Mouse (Mus musculus) limb, embryonic 14.5 days (tissue): ENCODE measurements at regions not wholly inside any gene's neighbourhood (a gene's known extent, or its start where the extent isn't known, plus 50 kb on each side); places are given as distances from the start of the nearest gene placed in this dataset.

ENCODE experiments used
- ATAC-seq: fragments of 200-750 bp; cut with Nextera tagmentation; 2 replicates; pipeline ENCODE4 v1.8.0; 2017; ENCODE audit warnings: low read depth, moderate number of reproducible peaks, moderate TSS enrichment; ENCODE audit not compliant: low FRiP score
- DNase-seq: peaks from one replicate; pipeline ENCODE4 v3.0.0-alpha.2; 2015; ENCODE audit warnings: low spot score
- H3K27ac ChIP-seq: fragments of 300-500 bp; sonication (generic); replicated peaks from 2 replicates; pipeline ENCODE4 v1.5.1; 2014; ENCODE audit warnings: low read depth, mild to moderate bottlenecking, low read length, moderate library complexity, mixed read lengths
- H3K27me3 ChIP-seq: fragments of 300-500 bp; sonication (generic); 2 replicates; pipeline ENCODE4 v1.6.1; 2014; ENCODE audit warnings: low read length, mixed read lengths; ENCODE audit not compliant: control insufficient read depth, insufficient read depth
- H3K36me3 ChIP-seq: fragments of 300-500 bp; sonication (generic); 2 replicates; pipeline ENCODE4 v1.6.1; 2014; ENCODE audit warnings: mild to moderate bottlenecking, low read length, moderate library complexity, mixed read lengths; ENCODE audit not compliant: control insufficient read depth, insufficient read depth
- H3K4me1 ChIP-seq: fragments of 300-500 bp; sonication (generic); 2 replicates; pipeline ENCODE4 v1.6.1; 2014; ENCODE audit warnings: antibody characterized with exemption, low read length, mixed read lengths; ENCODE audit not compliant: control insufficient read depth, insufficient read depth
- H3K4me2 ChIP-seq: fragments of 300-500 bp; sonication (generic); replicated peaks from 2 replicates; pipeline ENCODE4 v1.6.1; 2014; ENCODE audit warnings: low read depth, mild to moderate bottlenecking, low read length, moderate library complexity; ENCODE audit not compliant: severe bottlenecking
- H3K4me3 ChIP-seq: fragments of 300-500 bp; sonication (generic); replicated peaks from 2 replicates; pipeline ENCODE4 v1.5.1; 2014; ENCODE audit warnings: low read length
- H3K9ac ChIP-seq: fragments of 300-500 bp; sonication (generic); 2 replicates; pipeline ENCODE4 v1.6.1; 2014; ENCODE audit warnings: mild to moderate bottlenecking, low read depth, low read length, moderate library complexity; ENCODE audit not compliant: severe bottlenecking
- H3K9me3 ChIP-seq: fragments of 300-500 bp; sonication (generic); 2 replicates; pipeline ENCODE4 v1.6.1; 2016; ENCODE audit warnings: low read length; ENCODE audit not compliant: control insufficient read depth
- POLR2A ChIP-seq: fragments of 200-500 bp; IDR thresholded peaks from 2 replicates; pipeline ENCODE4 v1.8.0; 2012; ENCODE audit warnings: inconsistent platforms, mild to moderate bottlenecking, moderate library complexity, borderline replicate concordance; ENCODE audit not compliant: insufficient read depth, insufficient read length; ENCODE audit errors: extremely low read depth
- WGBS: fragments of 180-500 bp; shearing (Covaris S2); extraction: QIAGEN DNeasy Blood & Tissue Kit; methylation state at CpG from one replicate; pipeline ENCODE4 v1.1.7; 2014; 5-methylcytosine and 5-hydroxymethylcytosine counted together

DNA sequence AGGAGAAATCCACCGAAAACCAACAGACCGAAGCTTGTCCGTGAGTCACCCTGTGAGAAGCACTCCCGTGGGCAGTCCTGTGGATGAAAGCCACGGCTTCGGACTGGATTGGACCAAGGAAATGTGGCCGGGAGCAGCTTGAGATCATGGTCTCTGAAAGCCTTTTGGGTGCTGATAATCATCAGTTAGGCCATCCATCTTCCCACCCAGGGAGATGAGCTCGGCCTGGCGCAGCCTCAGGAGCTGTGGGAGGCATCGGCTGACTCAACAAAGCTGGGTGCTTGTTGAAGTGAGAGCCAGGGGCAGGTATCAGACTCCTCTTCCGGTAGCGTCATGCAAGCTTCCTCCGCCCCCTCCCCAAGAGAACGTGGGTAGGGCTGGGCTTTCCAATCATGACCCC, 582.2 kb upstream of the Gm19410 start:
- Histone ChIP-seq H3K9me3 (no peaks in the 10 kb centered on the region), H3K27ac (no peak overlapping the region), H3K36me3 (no peaks in the 10 kb centered on the region), H3K4me3 (no peak overlapping the region), H3K4me1 (0 out of 2 replicates have a peak, but pooled peaks cover 3% of the 10 kb centered on the region), H3K9ac (no peak overlapping the region), H3K27me3 (no peaks in the 10 kb centered on the region), H3K4me2 (no peak overlapping the region)
- WGBS: 94% methylated on average over 14 of the region's 14 CpGs
- ATAC-seq: no peak
- no peak for DNase-seq
- no peak for TF ChIP-seq POLR2A

DNA sequence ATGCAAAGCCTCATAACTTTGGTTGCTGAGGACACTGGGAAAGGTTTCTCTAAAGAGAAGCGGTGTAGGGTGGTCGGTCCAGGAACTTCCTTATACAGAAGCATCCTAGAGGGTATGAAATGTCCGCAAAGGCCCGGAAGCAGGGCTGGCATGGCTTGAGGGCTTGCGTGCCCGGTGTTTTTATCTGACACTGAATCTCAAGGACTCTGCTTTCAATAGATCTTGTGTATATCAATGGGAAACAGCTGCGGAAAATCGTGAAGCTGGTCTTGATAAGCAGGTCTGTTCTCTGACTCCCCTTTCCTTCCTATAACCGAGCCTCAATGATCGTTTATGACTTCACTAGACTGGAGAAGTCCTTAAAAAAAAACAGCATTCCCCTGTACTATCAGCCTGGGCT, 580.4 kb upstream of the Gm19410 start:
- H3K27ac ChIP-seq: no peak overlapping the region
- DNase-seq: no peak
- no peaks in the 10 kb centered on the region for H3K36me3 ChIP-seq
- no peaks in the 10 kb centered on the region for H3K27me3 ChIP-seq
- ATAC-seq: no peak
- 0 out of 2 replicates have a peak, but pooled peaks cover 3% of the 10 kb centered on the region for H3K4me1 ChIP-seq
- H3K4me2 ChIP-seq: no peak overlapping the region
- no peak overlapping the region for H3K9ac ChIP-seq
- H3K4me3 ChIP-seq: no peak overlapping the region
- 64% methylated on average over 10 of the region's 10 CpGs for WGBS
- TF ChIP-seq POLR2A: no peak
- no peaks in the 10 kb centered on the region for H3K9me3 ChIP-seq

DNA sequence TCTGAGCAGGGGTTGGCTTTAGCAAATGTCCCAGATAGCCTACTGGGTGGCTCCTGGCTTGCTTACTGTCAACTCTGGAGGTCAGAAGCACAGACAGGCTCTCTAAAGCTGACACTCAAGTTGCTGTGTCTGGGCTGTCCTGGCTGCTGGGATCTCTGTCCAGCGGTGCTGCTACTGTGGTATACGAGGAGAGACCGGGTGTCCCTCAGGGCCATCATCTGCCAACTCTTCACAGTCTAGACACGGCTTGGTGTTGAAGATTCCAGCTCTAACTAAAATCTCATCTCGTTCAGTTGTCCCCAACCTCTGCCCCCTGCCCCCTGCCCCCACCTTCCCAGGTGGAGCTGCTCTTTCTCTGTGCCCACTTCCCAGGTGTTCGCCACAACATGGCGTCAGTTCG, 577.1 kb upstream of the Gm19410 start:
- no peak for TF ChIP-seq POLR2A
- H3K4me1 ChIP-seq: peaks cover 6% of the 10 kb centered on the region; the same call in 1 of the 2 replicates
- H3K4me2 ChIP-seq: no peak overlapping the region
- no peaks in the 10 kb centered on the region for H3K36me3 ChIP-seq
- no peak overlapping the region for H3K9ac ChIP-seq
- no peaks in the 10 kb centered on the region for H3K9me3 ChIP-seq
- ATAC-seq: no peak
- no peaks in the 10 kb centered on the region for H3K27me3 ChIP-seq
- no peak for DNase-seq
- 91% methylated on average over 8 of the region's 8 CpGs for WGBS
- H3K27ac ChIP-seq: no peak overlapping the region
- H3K4me3 ChIP-seq: no peak overlapping the region

DNA sequence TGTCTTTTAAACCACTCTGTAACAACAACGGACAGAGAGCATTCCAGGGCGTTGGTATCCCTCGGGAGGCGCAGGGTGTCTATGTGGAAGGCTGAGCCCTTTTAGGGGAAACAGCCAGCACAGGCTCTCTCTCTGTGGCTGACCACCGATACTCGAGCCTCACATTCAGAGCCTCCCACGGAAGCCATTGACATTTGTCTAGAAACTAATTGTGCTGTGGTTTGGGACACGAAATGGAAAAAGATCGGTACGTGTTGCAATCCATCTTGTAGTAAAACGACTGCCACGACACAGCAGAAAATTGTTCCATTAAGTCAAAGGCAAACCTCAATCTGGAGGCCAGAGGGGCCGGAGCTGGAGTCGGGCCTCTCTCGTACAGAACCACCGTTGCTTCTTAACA, 575.9 kb upstream of the Gm19410 start:
- no peak overlapping the region for H3K4me2 ChIP-seq
- whole genome bisulfite sequencing: 83% methylated on average over 14 of the region's 16 CpGs
- H3K4me1 ChIP-seq: peaks cover 4% of the 10 kb centered on the region; the same call in 1 of the 2 replicates
- no peak overlapping the region for H3K9ac ChIP-seq
- H3K4me3 ChIP-seq: no peak overlapping the region
- no peaks in the 10 kb centered on the region for H3K27me3 ChIP-seq
- DNase-seq (peak; percentile 31), ATAC-seq (no peak)
- H3K9me3 ChIP-seq: no peaks in the 10 kb centered on the region
- no peak overlapping the region for H3K27ac ChIP-seq
- no peak for TF ChIP-seq POLR2A
- H3K36me3 ChIP-seq: no peaks in the 10 kb centered on the region

DNA sequence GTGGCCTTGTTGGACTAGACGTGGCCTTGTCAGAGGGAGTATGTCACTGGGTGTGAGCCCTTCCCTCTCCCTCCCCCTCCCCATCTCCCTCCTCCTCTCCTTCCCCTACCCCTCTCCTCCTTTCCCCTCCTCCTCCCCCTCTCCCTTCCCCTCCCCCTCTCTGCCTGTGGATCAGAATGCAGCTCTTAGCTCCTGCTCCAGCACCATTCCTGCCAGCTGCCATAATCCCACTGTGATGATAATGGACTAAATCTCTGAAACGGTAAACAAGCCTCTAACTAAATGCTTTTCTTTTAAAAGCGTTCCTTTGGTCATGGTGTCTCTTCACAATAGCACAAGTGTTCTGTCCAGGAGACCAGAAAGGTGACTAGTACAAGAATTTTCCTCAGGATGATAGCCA, 573.1 kb upstream of the Gm19410 start:
- no peak for DNase-seq
- H3K4me2 ChIP-seq: no peak overlapping the region
- H3K9ac ChIP-seq: no peak overlapping the region
- H3K27ac ChIP-seq: no peak overlapping the region
- no peak overlapping the region for H3K4me3 ChIP-seq
- H3K4me1 ChIP-seq: peaks cover 12% of the 10 kb centered on the region
- H3K27me3 ChIP-seq: no peaks in the 10 kb centered on the region
- TF ChIP-seq POLR2A: no peak
- no peak for ATAC-seq
- 56% methylated on average over 3 of the region's 3 CpGs for WGBS
- H3K36me3 ChIP-seq: no peaks in the 10 kb centered on the region
- no peaks in the 10 kb centered on the region for H3K9me3 ChIP-seq

DNA sequence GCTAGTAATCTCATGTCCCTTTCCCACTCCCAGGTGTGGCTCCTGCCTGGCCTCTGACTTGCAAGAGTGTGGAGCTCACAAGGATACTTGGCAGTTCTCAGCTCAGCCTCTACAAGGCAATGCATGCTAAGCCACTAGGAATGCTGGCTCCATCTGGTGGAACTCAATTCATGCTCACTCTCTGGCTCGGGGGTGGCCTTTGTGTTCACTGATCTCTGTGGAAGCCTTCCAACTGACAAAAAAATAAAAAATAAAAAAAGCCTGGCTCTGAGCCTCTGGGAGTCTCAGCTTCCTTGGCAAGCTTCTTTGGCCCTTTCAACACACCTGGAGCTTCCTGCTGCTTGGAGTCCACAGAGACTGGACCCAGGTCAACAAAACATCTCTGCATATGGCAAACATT, 571.8 kb upstream of the Gm19410 start:
- H3K4me3 ChIP-seq: no peak overlapping the region
- peak; percentile 86 for DNase-seq
- no peak overlapping the region for H3K27ac ChIP-seq
- H3K4me1 ChIP-seq: peaks cover 12% of the 10 kb centered on the region
- 41% methylated on average over 1 of the region's 1 CpGs for WGBS
- ATAC-seq: peak; percentile 84
- H3K9me3 ChIP-seq: no peaks in the 10 kb centered on the region
- no peak overlapping the region for H3K4me2 ChIP-seq
- no peak for TF ChIP-seq POLR2A
- H3K9ac ChIP-seq: no peak overlapping the region
- no peaks in the 10 kb centered on the region for H3K27me3 ChIP-seq
- H3K36me3 ChIP-seq: no peaks in the 10 kb centered on the region
